Comparison of ENCODE assay signal across 24 mouse cellular contexts in genomic region chr2:60694563-60694962, GRCm38 (mm10). TPM values are rescaled to one million over a fixed set of nuclear protein-coding genes. Genes with fewer than 3 reads are reported as not detected.
DNase-seq lines count a peak whose midpoint lies in the region; ATAC-seq and TF ChIP-seq lines count a peak whose summit lies in the region.
"Had no signal": no experiment of that assay in that cellular context is flagged by ENCODE, and none has a peak within 500 bp of the region (broad histone marks: within the 10 kb centered on the region; RNA-seq: fewer than 3 reads in every experiment).

No protein-coding gene starts in this region.

- no peak overlapping the region for H3K9ac ChIP-seq in stomach, embryonic 15.5 days
- H3K9ac ChIP-seq: forebrain, embryonic 12.5 days; heart, embryonic 13.5 days; lung, embryonic 14.5 days had no signal

- H3ac ChIP-seq in C2C12 (ENCODE audit: control insufficient read depth, insufficient read length, low read depth) = no peak overlapping the region

- H3K9me3 ChIP-seq in stomach, embryonic 15.5 days = no peaks in the 10 kb centered on the region
- H3K9me3 ChIP-seq: embryonic facial prominence, embryonic 10.5 days; forebrain, embryonic 12.5 days; heart, embryonic 13.5 days; limb, embryonic 10.5 days had no signal

- peaks cover 12% of the 10 kb centered on the region for H3K4me1 ChIP-seq in stomach, embryonic 15.5 days

- intact Hi-C loops in left cerebral cortex, postnatal 14 days (cut with DNase I) = no loop called here

- DNase-seq in R1 (ENCODE audit: low read depth, low spot score) = peak; percentile 9
- peak; percentile 36 for DNase-seq in lung, postnatal 10 days
- no peak for DNase-seq in urinary bladder, postnatal 4 days (ENCODE audit: low spot score in 2 of 2)
- no peak for DNase-seq in cerebellum, adult 18-20 months
- DNase-seq in left cerebral cortex, postnatal 14 days (ENCODE audit: low spot score in 2 of 2) = no peak
- DNase-seq: adrenal gland, adult 2 months; cerebellum, adult 9-10 months; gastrocnemius, postnatal 10 days; heart, adult 11 months; heart, postnatal 4 days; kidney, adult 18-20 months; kidney, postnatal 36 days; lung, embryonic 14.5 days; spleen, adult 18-20 months; thymus, postnatal 14 days had no signal

- no peaks in the 10 kb centered on the region for H3K79me2 ChIP-seq in C2C12 (ENCODE audit: control insufficient read depth, insufficient read depth)

- H3K36me3 ChIP-seq in C2C12 (ENCODE audit: control insufficient read depth, insufficient read depth) = no peaks in the 10 kb centered on the region
- H3K36me3 ChIP-seq in stomach, embryonic 15.5 days = no peaks in the 10 kb centered on the region
- H3K36me3 ChIP-seq: embryonic facial prominence, embryonic 10.5 days; forebrain, embryonic 12.5 days; heart, embryonic 13.5 days; limb, embryonic 10.5 days had no signal

- TF ChIP-seq CTCF in C2C12 (IDR thresholded peaks at IDR 0.05; ENCODE audit: control insufficient read depth, insufficient read depth, insufficient read length) = no peak

- ATAC-seq in stomach, embryonic 15.5 days (ENCODE audit: insufficient read depth, low FRiP score, low read depth) = no peak
- ATAC-seq: hindbrain, embryonic 16.5 days had no signal

- H3K27ac ChIP-seq in stomach, embryonic 15.5 days = peak overlapping the region; percentile 21; the same call in 1 of the 2 replicates
- H3K27ac ChIP-seq: embryonic facial prominence, embryonic 10.5 days; forebrain, embryonic 12.5 days; heart, embryonic 13.5 days; limb, embryonic 10.5 days had no signal

- H3K79me3 ChIP-seq in C2C12 (ENCODE audit: low read depth) = no peaks in the 10 kb centered on the region

- H3K4me2 ChIP-seq in stomach, embryonic 15.5 days = no peak overlapping the region
- H3K4me2 ChIP-seq: forebrain, embryonic 12.5 days; heart, embryonic 13.5 days; lung, embryonic 14.5 days had no signal

- no peaks in the 10 kb centered on the region for H3K27me3 ChIP-seq in C2C12 (ENCODE audit: control insufficient read depth, insufficient read depth, insufficient read length)
- H3K27me3 ChIP-seq in stomach, embryonic 15.5 days (replicated peaks) = no peaks in the 10 kb centered on the region
- H3K27me3 ChIP-seq: heart, embryonic 13.5 days had no signal

- WGBS in stomach, embryonic 15.5 days = 87% methylated on average over 8 of the region's 8 CpGs

- no peak overlapping the region for H3K4me3 ChIP-seq in C2C12 (ENCODE audit: insufficient read depth, poor library complexity, severe bottlenecking)
- no peak overlapping the region for H3K4me3 ChIP-seq in stomach, embryonic 15.5 days (replicated peaks)
- H3K4me3 ChIP-seq: embryonic facial prominence, embryonic 10.5 days; forebrain, embryonic 12.5 days; heart, embryonic 13.5 days; limb, embryonic 10.5 days had no signal

TF ChIP-seq in C2C12, 6 proteins besides CTCF, POLR2A, EP300 and RAD21:
- TF ChIP-seq MAX (IDR thresholded peaks at IDR 0.05) = peak; percentile 67
- TF ChIP-seq FOSL1 (IDR thresholded peaks at IDR 0.05; ENCODE audit: insufficient read depth, low read length, poor library complexity, severe bottlenecking) = no peak
- TF ChIP-seq CEBPB (IDR thresholded peaks at IDR 0.05; ENCODE audit: low read depth) = peak; percentile 30
- peak; percentile 89 for TF ChIP-seq MYOD1 (IDR thresholded peaks at IDR 0.05; ENCODE audit: control insufficient read depth, insufficient read length, low read depth)

RNA-seq across cellular contexts. Expression of gene Itgb6, which starts 27.9 kb away (rescaled TPM):
- polyA plus RNA-seq in C2C12 (2012; fragmentation: generic; extraction: Trizol) = 0.30 TPM
- polyA plus RNA-seq in stomach, embryonic 15.5 days (2015; fragmentation: Nextera tagmentation; extraction: Ambion mirVana) = 10.1 and 13.2 TPM in 2 replicates
- under 1 TPM; 0.18 to 0.21 TPM for total RNA-seq in left cerebral cortex, postnatal 14 days (2021)
- total RNA-seq: adrenal gland, adult 2 months; left cerebral cortex, adult 18-20 months had no signal
- polyA plus RNA-seq: adrenal gland, adult 2 months; liver, adult 2 months had no signal

Comparison
In these comparisons a context has a peak if more than half of its experiments do, and no peak if none do; other contexts are left out.
1. DNase-seq: peak in R1 (single experiment) and lung, postnatal 10 days (single experiment); none in urinary bladder, postnatal 4 days (0 of 2), cerebellum, adult 18-20 months (0 of 2) and left cerebral cortex, postnatal 14 days (0 of 2).